22 mouse cellular contexts compared by ENCODE assay signal in the genomic region with DNA sequence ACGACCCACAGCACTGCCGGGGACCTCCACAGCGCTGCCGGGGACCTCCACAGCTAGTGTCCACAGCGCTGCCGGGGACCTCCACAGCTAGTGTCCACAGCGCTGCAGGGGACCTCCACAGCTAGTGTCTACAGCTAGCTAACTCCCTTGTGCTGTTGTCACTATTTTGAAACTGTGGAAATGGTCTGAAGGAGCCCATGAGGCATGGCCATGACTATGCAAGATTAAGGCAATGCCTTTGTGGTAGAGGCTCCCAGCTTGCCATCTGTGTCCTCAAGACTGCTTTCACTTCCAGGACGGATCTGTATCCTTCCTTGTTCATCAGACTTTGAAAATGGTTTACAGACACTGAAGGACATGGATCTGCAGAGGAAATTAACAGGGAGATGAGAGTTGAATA.
DNase-seq lines count a peak whose midpoint lies in the region; ATAC-seq lines count a peak whose summit lies in the region.
"Had no signal": no experiment of that assay in that cellular context is flagged by ENCODE, and none has a peak within 500 bp of the region (broad histone marks: within the 10 kb centered on the region; RNA-seq: fewer than 3 reads in every experiment).

No protein-coding gene starts in this region.

- peak; percentile 25 for DNase-seq in 416B (ENCODE audit: low read depth)
- no peak for DNase-seq in lung, postnatal 36 days
- DNase-seq in spleen, postnatal 10 days (ENCODE audit: low spot score in 2 of 2) = no peak
- DNase-seq in adrenal gland, postnatal 14 days = no peak
- DNase-seq: adrenal gland, adult 2 months; adrenal gland, postnatal 25 days; B cell, adult 2 months; cerebellum, adult 18-20 months; cerebellum, adult 9-10 months; cerebellum, postnatal 14 days; forebrain, postnatal 0 days; gastrocnemius, adult 2 months; gastrocnemius, postnatal 14 days; heart, adult 18-20 months; heart, postnatal 10 days; heart, postnatal 36 days had no signal

- peak; percentile 85 for ATAC-seq in granulocyte monocyte progenitor cell, adult 5-6 weeks (replicated peaks; ENCODE audit: poor library complexity, severe bottlenecking)
- ATAC-seq in megakaryocyte, adult 5-6 weeks (ENCODE audit: poor library complexity, severe bottlenecking) = peak; percentile 54
- ATAC-seq: forebrain, embryonic 14.5 days; forebrain, postnatal 0 days; hindbrain, postnatal 0 days; inflammation-experienced regulatory T-cells, adult 6 months; Patski had no signal
